Mouse (Mus musculus): ENCODE results near the gene Lcorl.

DNA sequence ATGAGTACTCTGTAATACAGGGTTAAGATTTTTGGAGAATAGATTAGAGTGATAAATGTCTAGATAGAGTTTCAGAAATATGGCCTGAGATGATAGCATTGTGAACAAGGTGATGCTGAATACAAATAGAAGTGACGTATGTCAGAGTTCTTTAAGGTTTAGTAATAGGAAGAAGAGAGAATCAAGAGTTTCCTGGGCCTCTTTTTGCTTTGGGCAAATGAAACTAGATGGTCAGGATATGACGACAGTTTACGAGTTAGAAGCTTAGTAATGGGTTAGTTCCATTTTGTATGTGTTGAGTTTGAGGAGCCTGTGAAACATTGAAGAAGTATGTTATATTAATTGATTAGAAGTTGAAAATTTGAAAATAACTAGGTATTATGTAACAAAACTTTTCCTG is 171.2 kb downstream of the Lcorl start:
- TF ChIP-seq CTCF (IDR thresholded peaks at IDR 0.05; ENCODE audit: control insufficient read depth, insufficient read depth, low read length) (no peak), POLR2A (IDR thresholded peaks at IDR 0.05; ENCODE audit: borderline replicate concordance, control insufficient read depth, low read depth, low read length) (no peak)

Data from bone marrow, adult 2 months (tissue).